Mouse (Mus musculus) right cerebral cortex, adult 18-20 months (tissue): Measurements from ENCODE around the gene Car1.
"Not testable (repeated sequence)": the region's sequence is repeated elsewhere in the genome, so short reads cannot be mapped to it uniquely, and the experiment has no call there.

Experiments used
- DNase-seq: peaks from one replicate; pipeline ENCODE4 v3.0.0; 2022; ENCODE audit warnings: mixed read lengths

Gene Car1

GRCm38 (mm10) chr3:14808211-14808610 lies at the start of gene Car1:
TSS of gene Car1 (minus strand) at chr3:14808368.
- DNase-seq = no peak

- DNase-seq = no peak
Observed at GRCm38 (mm10) chr3:14857874-14858273, 49.7 kb upstream of the Car1 start.

- no peak for DNase-seq
Observed at GRCm38 (mm10) chr3:14854446-14854845, 46.3 kb upstream of the Car1 start.

GRCm38 (mm10) chr3:14853966-14854365 lies 45.8 kb upstream of the Car1 start:
- DNase-seq = no peak

GRCm38 (mm10) chr3:14848587-14849254 lies 40.6 kb upstream of the Car1 start:
- no peak for DNase-seq

- DNase-seq = no peak
Observed at GRCm38 (mm10) chr3:14839466-14840118, 31.4 kb upstream of the Car1 start.

GRCm38 (mm10) chr3:14838936-14839335 lies 30.8 kb upstream of the Car1 start:
- no peak for DNase-seq

GRCm38 (mm10) chr3:14832766-14833165 lies 24.6 kb upstream of the Car1 start:
- no peak for DNase-seq

GRCm38 (mm10) chr3:14831219-14831835 lies 23.2 kb upstream of the Car1 start:
- no peak for DNase-seq

- DNase-seq = no peak
Observed at GRCm38 (mm10) chr3:14828896-14829295, 20.7 kb upstream of the Car1 start.

- DNase-seq = no peak
Observed at GRCm38 (mm10) chr3:14819844-14820504, 11.8 kb upstream of the Car1 start.

GRCm38 (mm10) chr3:14815396-14815795 lies 7.2 kb upstream of the Car1 start:
- DNase-seq = not testable (repeated sequence)

- DNase-seq = no peak
Observed at GRCm38 (mm10) chr3:14806702-14807101, 1.5 kb downstream of the Car1 start.

GRCm38 (mm10) chr3:14805962-14806361 lies 2.2 kb downstream of the Car1 start:
- no peak for DNase-seq

GRCm38 (mm10) chr3:14804906-14805305 lies 3.3 kb downstream of the Car1 start:
- no peak for DNase-seq

- DNase-seq = no peak
Observed at GRCm38 (mm10) chr3:14797069-14797468, 11.1 kb downstream of the Car1 start.

GRCm38 (mm10) chr3:14795292-14796020 lies 12.7 kb downstream of the Car1 start:
- DNase-seq = no peak

- DNase-seq = no peak
Observed at GRCm38 (mm10) chr3:14792032-14792431, 16.1 kb downstream of the Car1 start.

- DNase-seq = no peak
Observed at GRCm38 (mm10) chr3:14787607-14788006, 20.6 kb downstream of the Car1 start.

GRCm38 (mm10) chr3:14787136-14787535 lies 21.0 kb downstream of the Car1 start:
- DNase-seq = no peak

GRCm38 (mm10) chr3:14786551-14787079 lies 21.6 kb downstream of the Car1 start:
- no peak for DNase-seq

GRCm38 (mm10) chr3:14785353-14785752 lies 22.8 kb downstream of the Car1 start:
- DNase-seq = no peak

- DNase-seq = not testable (repeated sequence)
Observed at GRCm38 (mm10) chr3:14783198-14783597, 25.0 kb downstream of the Car1 start.
